Mouse (Mus musculus) kidney, postnatal 25 days (tissue): Measurements from ENCODE around the gene Ccdc177.
A peak's percentile ranks its signal among the peaks of the same experiment; 100 is the strongest.

Experiments used
- DNase-seq, 2 experiments: peaks; one replicate each; pipeline ENCODE4 v3.0.0; 2021; ENCODE audit warnings: mixed read lengths in 2 of 2

The Ccdc177 gene

GRCm38 (mm10) chr12:80783889-80784288 is 23.4 kb upstream of the Ccdc177 start:
- DNase-seq = no peak

GRCm38 (mm10) chr12:80782892-80783291 is 22.4 kb upstream of the Ccdc177 start:
- DNase-seq = no peak

GRCm38 (mm10) chr12:80782190-80782589 is 21.7 kb upstream of the Ccdc177 start:
- DNase-seq = no peak

GRCm38 (mm10) chr12:80779760-80780159 is 19.3 kb upstream of the Ccdc177 start:
- DNase-seq = no peak

- DNase-seq = no peak
Measured at GRCm38 (mm10) chr12:80778188-80778936, 17.9 kb upstream of the Ccdc177 start.

- no peak for DNase-seq
Measured at GRCm38 (mm10) chr12:80776046-80776634, 15.7 kb upstream of the Ccdc177 start.

- no peak for DNase-seq
Measured at GRCm38 (mm10) chr12:80774786-80775185, 14.3 kb upstream of the Ccdc177 start.

- peak; percentile 80 to 88 for DNase-seq
Measured at GRCm38 (mm10) chr12:80769697-80770096, 9.2 kb upstream of the Ccdc177 start.

- no peak for DNase-seq
Measured at GRCm38 (mm10) chr12:80764116-80764515, 3.6 kb upstream of the Ccdc177 start.

GRCm38 (mm10) chr12:80762982-80763381 is 2.5 kb upstream of the Ccdc177 start:
- no peak for DNase-seq

GRCm38 (mm10) chr12:80759713-80760395 is 633 bp downstream of the Ccdc177 start:
- DNase-seq = no peak

GRCm38 (mm10) chr12:80759387-80759712 is 1.1 kb downstream of the Ccdc177 start:
- no peak for DNase-seq

- DNase-seq = peak in 1 of 2 experiments; percentile 45
Measured at GRCm38 (mm10) chr12:80758559-80759386, 1.7 kb downstream of the Ccdc177 start.

- DNase-seq = peak; percentile 75 to 89
Measured at GRCm38 (mm10) chr12:80757751-80758558, 2.5 kb downstream of the Ccdc177 start.

GRCm38 (mm10) chr12:80751556-80751955 is 8.9 kb downstream of the Ccdc177 start:
- DNase-seq = no peak

- DNase-seq = no peak
Measured at GRCm38 (mm10) chr12:80746031-80746813, 14.3 kb downstream of the Ccdc177 start.

GRCm38 (mm10) chr12:80744614-80745013 is 15.9 kb downstream of the Ccdc177 start:
- DNase-seq = no peak

GRCm38 (mm10) chr12:80739482-80739881 is 21.0 kb downstream of the Ccdc177 start:
- peak; percentile 52 to 56 for DNase-seq

- DNase-seq = no peak
Measured at GRCm38 (mm10) chr12:80737283-80737600, 23.2 kb downstream of the Ccdc177 start.

GRCm38 (mm10) chr12:80736464-80737282 is 23.8 kb downstream of the Ccdc177 start:
- no peak for DNase-seq
